Mouse (Mus musculus) forebrain, embryonic 11.5 days (tissue): ENCODE measurements around the gene Pabpc4. TPM values are rescaled to one million over a fixed set of nuclear protein-coding genes. Genes with fewer than 3 reads are reported as not detected.
"Not testable (repeated sequence)": the region's sequence is repeated elsewhere in the genome, so short reads cannot be mapped to it uniquely, and the experiment has no call there.

Experiments
- ATAC-seq: fragments of 200-750 bp; cut with Nextera tagmentation; replicated peaks from 2 replicates; pipeline ENCODE4 v1.8.0; 2017; ENCODE audit warnings: moderate TSS enrichment; ENCODE audit not compliant: low FRiP score
- DNase-seq: peaks from one replicate; pipeline ENCODE4 v3.0.0-alpha.2; 2017; ENCODE audit warnings: low spot score
- H3K27ac ChIP-seq: fragments of 300-500 bp; sonication (generic); 2 replicates; pipeline ENCODE4 v1.5.1; 2014; ENCODE audit warnings: low read depth, low read length
- H3K27me3 ChIP-seq: fragments of 300-500 bp; sonication (generic); 2 replicates; pipeline ENCODE4 v1.6.1; 2014; ENCODE audit warnings: mild to moderate bottlenecking, low read length, mixed read lengths; ENCODE audit not compliant: control insufficient read depth, insufficient read depth
- H3K36me3 ChIP-seq: fragments of 300-500 bp; sonication (generic); 2 replicates; pipeline ENCODE4 v1.6.1; 2014; ENCODE audit warnings: mild to moderate bottlenecking, low read length, moderate library complexity, mixed read lengths; ENCODE audit not compliant: control insufficient read depth, insufficient read depth
- H3K4me1 ChIP-seq: fragments of 300-500 bp; sonication (generic); replicated peaks from 2 replicates; pipeline ENCODE4 v1.6.1; 2014; ENCODE audit warnings: low read length, mixed read lengths; ENCODE audit not compliant: control insufficient read depth, insufficient read depth
- H3K4me2 ChIP-seq: fragments of 300-500 bp; sonication (generic); 2 replicates; pipeline ENCODE4 v1.6.1; 2014; ENCODE audit warnings: low read depth, mild to moderate bottlenecking, low read length, moderate library complexity, mixed read lengths; ENCODE audit not compliant: severe bottlenecking
- H3K4me3 ChIP-seq: fragments of 300-500 bp; sonication (generic); 2 replicates; pipeline ENCODE4 v1.5.1; 2014; ENCODE audit warnings: low read depth, low read length
- H3K9ac ChIP-seq: fragments of 300-500 bp; sonication (generic); 2 replicates; pipeline ENCODE4 v1.6.1; 2014; ENCODE audit warnings: low read length
- H3K9me3 ChIP-seq: fragments of 300-500 bp; sonication (generic); 2 replicates; pipeline ENCODE4 v1.6.1; 2016; ENCODE audit warnings: low read length, mixed read lengths; ENCODE audit not compliant: control insufficient read depth
- WGBS: fragments of 180-500 bp; shearing (Covaris S2); extraction: QIAGEN DNeasy Blood & Tissue Kit; methylation state at CpG from one replicate; pipeline ENCODE4 v1.1.7; 2014; 5-methylcytosine and 5-hydroxymethylcytosine counted together
- polyA plus RNA-seq: library from polyadenylated mRNA; unstranded; fragments of >200 nt; fragmentation: Nextera tagmentation; extraction: Ambion mirVana; gene quantifications from 2 replicates; pipeline ENCODE4 v1.2.1, GENCODE M21; 2014

The Pabpc4 gene
- polyA plus RNA-seq, 1 experiment from 2014 or later, result 47.0 TPM

DNA sequence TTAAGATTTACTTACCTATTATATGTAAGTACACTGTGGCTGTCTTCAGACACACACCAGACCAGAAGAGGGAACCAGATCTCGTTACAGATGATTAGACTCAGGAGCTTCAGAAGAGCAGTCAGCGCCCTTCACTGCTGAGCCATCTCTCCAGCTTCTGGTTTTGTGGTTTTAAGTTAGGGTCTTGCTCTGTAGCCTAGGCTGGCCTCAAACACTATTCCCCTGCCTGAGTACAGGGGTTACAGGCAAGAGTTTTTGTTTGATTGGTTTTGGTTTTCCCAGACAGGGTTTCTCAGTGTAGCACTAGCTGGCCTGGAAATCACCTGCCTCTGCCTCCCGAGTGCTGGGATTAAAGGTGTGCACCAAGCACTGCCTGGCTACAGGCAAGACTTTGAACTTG, 30.2 kb downstream of the Pabpc4 start:
- no peaks in the 10 kb centered on the region for H3K9me3 ChIP-seq
- DNase-seq, result no peak
- no peak for ATAC-seq
- WGBS, result 91% methylated on average over 3 of the region's 3 CpGs
- no peak overlapping the region for H3K4me3 ChIP-seq
- peaks cover 26% of the 10 kb centered on the region for H3K36me3 ChIP-seq
- H3K27me3 ChIP-seq, result no peaks in the 10 kb centered on the region
- no peak overlapping the region for H3K4me2 ChIP-seq
- H3K27ac ChIP-seq, result no peak overlapping the region
- H3K9ac ChIP-seq, result no peak overlapping the region
- no peaks in the 10 kb centered on the region for H3K4me1 ChIP-seq

GRCm38 (mm10) chr4:123292989-123293388, 30.8 kb downstream of the Pabpc4 start:
- H3K9me3 ChIP-seq, result no peaks in the 10 kb centered on the region

DNA sequence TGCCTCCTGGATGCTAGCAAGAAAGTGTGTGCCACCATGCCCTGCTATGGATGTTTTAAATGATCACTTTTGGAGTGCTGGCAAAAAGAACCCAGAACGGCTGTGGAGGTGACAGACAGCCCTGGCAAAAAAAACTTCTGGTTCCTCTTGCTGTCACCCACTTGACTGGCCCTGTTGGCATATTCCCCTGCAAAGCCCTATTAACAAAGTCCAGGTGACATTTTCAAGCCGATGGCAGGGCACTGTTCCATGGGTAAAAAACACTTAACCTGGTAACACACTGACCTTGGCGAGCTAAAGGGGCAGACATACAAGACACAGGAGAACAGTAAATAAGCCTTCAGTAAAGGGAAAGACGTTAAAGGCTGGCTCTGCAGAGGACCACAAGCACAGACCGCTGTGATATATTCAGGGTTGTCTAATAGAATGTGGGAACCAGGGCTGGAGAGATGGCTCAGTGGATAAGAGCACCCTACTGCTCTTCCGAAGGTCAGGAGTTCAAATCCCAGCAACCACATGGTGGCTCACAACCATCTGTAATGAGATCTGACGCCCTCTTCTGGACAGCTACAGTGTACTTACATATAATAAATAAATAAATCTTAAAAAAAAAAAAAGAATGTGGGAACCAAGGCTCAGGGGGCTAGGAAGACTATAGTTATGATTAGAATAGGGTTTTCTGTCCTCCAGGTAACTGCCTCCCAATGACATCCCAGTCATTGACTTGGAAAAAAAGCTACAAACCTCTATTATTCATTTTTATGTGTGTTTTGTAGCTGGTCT, 31.7 kb downstream of the Pabpc4 start:
- H3K27me3 ChIP-seq, result no peaks in the 10 kb centered on the region
- DNase-seq (no peak), ATAC-seq (no peak)
- H3K9me3 ChIP-seq, result no peaks in the 10 kb centered on the region
- no peaks in the 10 kb centered on the region for H3K4me1 ChIP-seq
- no peak overlapping the region for H3K9ac ChIP-seq
- 84% methylated on average over 7 of the region's 7 CpGs for WGBS
- peaks cover 31% of the 10 kb centered on the region for H3K36me3 ChIP-seq
- H3K27ac ChIP-seq, result no peak overlapping the region
- H3K4me3 ChIP-seq, result no peak overlapping the region
- no peak overlapping the region for H3K4me2 ChIP-seq

More at GRCm38 (mm10) chr4:123292989-123293388, 30.8 kb downstream of the Pabpc4 start:
- WGBS, result 88% methylated on average over 7 of the region's 7 CpGs
- peaks cover 27% of the 10 kb centered on the region for H3K36me3 ChIP-seq
- no peak overlapping the region for H3K4me3 ChIP-seq
- H3K4me2 ChIP-seq, result no peak overlapping the region
- H3K4me1 ChIP-seq, result no peaks in the 10 kb centered on the region
- ATAC-seq, result no peak
- H3K27ac ChIP-seq, result no peak overlapping the region
- H3K27me3 ChIP-seq, result no peaks in the 10 kb centered on the region
- no peak for DNase-seq
- no peak overlapping the region for H3K9ac ChIP-seq

DNA sequence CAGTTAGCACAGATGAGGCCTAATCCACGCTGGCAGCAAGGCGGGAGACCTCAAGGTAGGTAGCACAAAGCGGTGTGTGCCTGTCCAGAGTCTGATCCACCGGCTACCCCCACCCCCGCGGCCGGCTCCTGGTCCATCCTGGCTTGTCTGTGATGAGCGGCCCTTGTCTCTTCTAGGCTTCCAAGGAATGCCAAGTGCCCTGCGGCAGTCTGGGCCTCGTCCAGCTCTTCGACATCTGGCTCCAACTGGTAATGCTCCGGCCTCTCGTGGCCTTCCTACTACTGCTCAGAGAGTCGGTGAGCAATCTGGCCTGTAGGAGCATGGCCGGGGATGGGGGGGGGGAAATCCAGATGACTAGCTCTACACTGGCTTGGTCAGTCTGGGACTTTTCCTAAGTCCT, 32.9 kb downstream of the Pabpc4 start:
- H3K27me3 ChIP-seq, H3K4me3 ChIP-seq, H3K9ac ChIP-seq, H3K9me3 ChIP-seq, DNase-seq, H3K4me1 ChIP-seq, H3K27ac ChIP-seq, H3K4me2 ChIP-seq, ATAC-seq: not testable (repeated sequence)
- H3K36me3 ChIP-seq, result peaks cover 27% of the 10 kb centered on the region
- WGBS, result 86% methylated on average over 15 of the region's 15 CpGs

DNA sequence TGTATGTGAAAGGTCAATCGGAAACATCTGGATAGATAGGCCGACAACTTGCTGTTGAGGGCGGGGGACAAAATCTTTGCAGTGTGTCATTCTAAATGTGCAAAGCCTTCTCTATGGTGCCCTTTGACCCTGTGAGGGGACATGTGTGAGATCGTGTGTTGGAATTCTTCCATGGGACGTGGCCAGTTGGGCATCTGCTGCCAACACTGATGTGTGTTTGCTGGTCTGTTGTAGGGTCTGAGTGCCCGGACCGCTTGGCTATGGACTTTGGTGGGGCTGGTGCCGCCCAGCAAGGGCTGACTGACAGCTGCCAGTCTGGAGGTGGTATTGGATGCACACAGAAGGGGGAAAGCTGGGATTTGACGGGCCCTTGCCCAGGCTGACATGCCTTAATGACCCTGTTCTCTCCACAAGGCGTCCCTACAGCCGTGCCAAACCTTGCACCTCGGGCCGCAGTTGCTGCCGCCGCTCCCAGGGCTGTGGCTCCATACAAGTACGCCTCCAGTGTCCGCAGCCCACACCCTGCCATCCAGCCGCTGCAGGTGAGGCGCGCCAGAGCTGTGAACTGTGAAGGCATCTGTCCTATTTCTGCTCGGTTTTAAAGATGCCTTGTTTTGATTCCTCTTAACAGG, 33.5 kb downstream of the Pabpc4 start:
- no peaks in the 10 kb centered on the region for H3K4me1 ChIP-seq
- WGBS, result 91% methylated on average over 21 of the region's 21 CpGs
- no peak overlapping the region for H3K27ac ChIP-seq
- no peak overlapping the region for H3K9ac ChIP-seq
- no peak overlapping the region for H3K4me3 ChIP-seq
- no peaks in the 10 kb centered on the region for H3K9me3 ChIP-seq
- H3K27me3 ChIP-seq, result no peaks in the 10 kb centered on the region
- DNase-seq (no peak), ATAC-seq (no peak)
- H3K4me2 ChIP-seq, result no peak overlapping the region
- peaks cover 27% of the 10 kb centered on the region for H3K36me3 ChIP-seq

- Histone ChIP-seq H3K27ac (no peak overlapping the region), H3K36me3 (peaks cover 27% of the 10 kb centered on the region), H3K27me3 (no peaks in the 10 kb centered on the region), H3K4me3 (no peak overlapping the region), H3K4me2 (no peak overlapping the region), H3K9ac (no peak overlapping the region), H3K4me1 (no peaks in the 10 kb centered on the region), H3K9me3 (no peaks in the 10 kb centered on the region)
- WGBS, result 89% methylated on average over 5 of the region's 5 CpGs
- ATAC-seq, result no peak
- no peak for DNase-seq
Observed at GRCm38 (mm10) chr4:123296148-123296534, 34.0 kb downstream of the Pabpc4 start.

GRCm38 (mm10) chr4:123297195-123297960, 35.2 kb downstream of the Pabpc4 start:
- 92% methylated on average over 21 of the region's 22 CpGs for WGBS
- Histone ChIP-seq H3K4me2 (no peak overlapping the region), H3K36me3 (peaks cover 24% of the 10 kb centered on the region), H3K27me3 (no peaks in the 10 kb centered on the region), H3K9ac (no peak overlapping the region), H3K9me3 (no peaks in the 10 kb centered on the region), H3K4me3 (no peak overlapping the region), H3K4me1 (no peaks in the 10 kb centered on the region), H3K27ac (no peak overlapping the region)
- DNase-seq (no peak), ATAC-seq (no peak)

DNA sequence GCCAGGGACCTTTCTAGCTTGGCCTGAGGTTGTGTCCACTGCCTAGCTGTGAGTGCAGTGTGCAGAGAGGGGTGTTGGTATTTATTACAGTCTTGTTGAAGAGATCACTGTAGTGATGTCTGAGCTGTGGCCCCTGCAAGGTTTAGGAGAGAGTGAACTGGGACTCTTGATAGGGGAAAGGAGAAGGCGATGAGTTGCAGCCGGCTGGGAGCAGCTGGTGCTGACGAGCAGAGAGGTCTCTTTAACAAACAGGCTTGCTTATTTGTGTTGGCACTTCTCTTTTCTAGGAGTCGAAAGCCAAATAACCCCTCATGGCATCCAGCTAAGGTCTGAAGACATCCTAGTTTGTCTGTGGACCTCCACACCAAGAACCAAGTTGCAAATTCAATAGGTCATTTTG, 36.1 kb downstream of the Pabpc4 start:
- ATAC-seq (no peak), DNase-seq (no peak)
- H3K36me3 ChIP-seq, result peaks cover 24% of the 10 kb centered on the region
- no peak overlapping the region for H3K4me3 ChIP-seq
- WGBS, result 92% methylated on average over 4 of the region's 4 CpGs
- H3K27me3 ChIP-seq, result no peaks in the 10 kb centered on the region
- H3K4me2 ChIP-seq, result no peak overlapping the region
- H3K27ac ChIP-seq, result no peak overlapping the region
- H3K4me1 ChIP-seq, result no peaks in the 10 kb centered on the region
- no peak overlapping the region for H3K9ac ChIP-seq
- no peaks in the 10 kb centered on the region for H3K9me3 ChIP-seq
